Mouse (Mus musculus): Measurements from ENCODE around the gene Cryba2. TPM values are rescaled to one million over a fixed set of nuclear protein-coding genes. Genes with fewer than 3 reads are reported as not detected.
A peak's percentile ranks its signal among the peaks of the same experiment; 100 is the strongest.

Gene Cryba2
- not detected in 2 replicates for polyA plus RNA-seq (2014; fragmentation: Nextera tagmentation; extraction: Ambion mirVana)

DNA sequence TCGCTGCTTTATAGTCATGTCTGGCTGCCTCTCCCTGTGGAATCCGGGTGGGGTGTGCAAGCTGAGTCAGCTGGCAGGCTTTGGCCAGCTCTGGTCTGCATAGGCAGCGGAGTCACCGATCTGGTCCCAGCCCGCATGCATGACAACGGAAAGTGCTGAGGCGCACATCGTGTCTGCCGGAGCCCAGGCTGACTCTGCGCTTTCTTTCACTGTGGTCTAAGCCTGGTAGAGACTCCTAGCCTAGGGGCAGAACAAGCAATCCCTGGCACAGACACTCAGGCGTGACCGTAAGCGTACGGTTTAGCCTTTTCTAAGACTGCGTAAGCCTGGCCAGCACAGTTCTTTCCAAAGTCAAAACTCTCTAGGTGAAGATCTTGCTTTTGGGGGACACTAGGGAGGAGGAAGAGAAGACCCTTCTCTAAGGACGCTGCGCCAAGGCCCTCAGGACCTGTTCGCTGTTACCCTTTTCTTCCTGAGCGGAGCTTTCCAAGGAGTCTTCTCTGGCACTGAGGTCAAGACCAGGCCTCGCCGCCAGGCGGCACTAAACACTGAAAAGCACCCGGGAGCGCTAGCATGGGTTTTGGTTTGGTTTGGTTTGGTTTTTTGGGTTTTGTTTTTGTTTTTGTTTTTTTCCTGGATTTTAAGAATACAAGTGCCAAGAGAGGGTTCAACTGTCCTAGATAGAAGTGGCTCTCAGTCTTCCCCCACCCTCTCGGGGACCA is at the start of gene Cryba2:
Cryba2 (minus strand) TSS at position 10 of the 722 bp plus-strand sequence.
- H3K36me3 ChIP-seq (ENCODE audit: control insufficient read depth, insufficient read depth, low read length) = no peaks in the 10 kb centered on the region
- no peak within 1 kb of the TSS for H3K27ac ChIP-seq (ENCODE audit: low read depth, low read length)
- ATAC-seq (replicated peaks; ENCODE audit: low FRiP score) (no peak), DNase-seq (ENCODE audit: low spot score) (no peak)
- no peaks in the 10 kb centered on the region for H3K9me3 ChIP-seq (ENCODE audit: control insufficient read depth, low read length)
- no peaks in the 10 kb centered on the region for H3K4me1 ChIP-seq (replicated peaks; ENCODE audit: control insufficient read depth, insufficient read depth, low read length)
- peaks cover 84% of the 10 kb centered on the region for H3K27me3 ChIP-seq (replicated peaks; ENCODE audit: control insufficient read depth, insufficient read depth, low read length)
- no peak within 1 kb of the TSS for H3K4me2 ChIP-seq
- no peak within 1 kb of the TSS for H3K9ac ChIP-seq (ENCODE audit: low read depth, low read length)
- 9% methylated on average over 25 of the region's 25 CpGs for WGBS
- no peak within 1 kb of the TSS for H3K4me3 ChIP-seq (ENCODE audit: low read depth, low read length)

DNA sequence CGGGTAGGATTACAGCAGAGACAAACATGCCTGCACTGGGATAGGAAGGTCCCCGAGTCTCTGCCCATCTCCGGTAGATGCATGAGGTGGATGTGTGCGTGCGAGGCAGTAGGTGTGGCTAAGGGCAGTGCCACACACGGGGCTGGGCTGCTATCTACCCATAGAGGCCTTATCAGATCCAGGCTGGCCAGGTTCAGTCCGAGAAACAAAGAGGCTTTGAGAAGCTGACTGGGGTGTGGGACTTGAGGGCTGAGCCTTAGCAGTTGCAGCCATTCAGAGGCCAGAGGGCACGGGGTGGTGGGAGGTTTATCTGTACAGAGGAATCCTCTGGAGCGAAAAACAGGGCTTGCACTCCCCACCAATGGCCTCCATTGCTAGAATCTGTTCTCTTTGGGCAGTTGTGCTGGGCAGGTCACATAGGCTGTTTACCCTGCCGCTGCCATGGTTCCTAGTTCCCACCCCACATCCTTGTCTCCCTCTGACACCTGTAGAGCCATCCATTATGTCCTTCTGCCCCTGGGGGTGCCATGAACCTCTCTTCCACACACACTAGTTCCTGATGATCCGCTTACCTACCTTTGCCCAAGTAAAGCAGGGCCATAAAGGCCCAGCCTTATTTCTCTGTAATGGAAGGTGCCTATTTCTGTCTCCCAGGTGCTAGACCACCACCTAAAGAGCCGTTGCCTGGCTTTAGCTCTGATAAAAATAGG is 48.9 kb upstream of the Cryba2 start:
- Histone ChIP-seq H3K4me1 (replicated peaks; ENCODE audit: control insufficient read depth, insufficient read depth, low read length) (no peaks in the 10 kb centered on the region), H3K27me3 (replicated peaks; ENCODE audit: control insufficient read depth, insufficient read depth, low read length) (peaks cover 20% of the 10 kb centered on the region), H3K9ac (ENCODE audit: low read depth, low read length) (no peak overlapping the region), H3K36me3 (ENCODE audit: control insufficient read depth, insufficient read depth, low read length) (no peaks in the 10 kb centered on the region), H3K4me3 (ENCODE audit: low read depth, low read length) (no peak overlapping the region), H3K4me2 (no peak overlapping the region), H3K27ac (ENCODE audit: low read depth, low read length) (no peak overlapping the region), H3K9me3 (ENCODE audit: control insufficient read depth, low read length) (no peaks in the 10 kb centered on the region)
- no peak for DNase-seq (ENCODE audit: low spot score)
- 50% methylated on average over 12 of the region's 12 CpGs for WGBS
- ATAC-seq (replicated peaks; ENCODE audit: low FRiP score) = no peak

DNA sequence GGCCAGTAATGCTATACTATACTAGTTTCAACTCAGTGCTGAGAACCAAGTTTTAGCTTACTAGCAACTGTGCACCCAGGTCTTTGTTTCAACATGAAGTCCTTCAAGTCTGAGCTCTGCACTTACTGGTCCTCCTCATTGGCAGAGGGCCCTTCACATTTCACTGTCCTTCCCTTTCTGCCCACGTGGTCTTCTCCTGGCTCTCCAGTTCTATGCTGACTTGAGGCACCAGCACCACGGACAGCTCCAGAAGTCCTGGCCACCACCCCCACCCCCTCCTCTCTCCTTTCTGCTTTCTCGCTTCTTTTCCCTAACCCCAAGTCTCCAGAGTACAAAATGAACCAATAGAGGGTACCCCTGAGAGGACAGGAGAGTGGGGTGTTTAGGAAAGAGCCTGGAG is 46.8 kb upstream of the Cryba2 start:
- Histone ChIP-seq H3K36me3 (ENCODE audit: control insufficient read depth, insufficient read depth, low read length) (no peaks in the 10 kb centered on the region), H3K27ac (ENCODE audit: low read depth, low read length) (no peak overlapping the region), H3K4me3 (ENCODE audit: low read depth, low read length) (no peak overlapping the region), H3K4me1 (replicated peaks; ENCODE audit: control insufficient read depth, insufficient read depth, low read length) (no peaks in the 10 kb centered on the region), H3K4me2 (no peak overlapping the region), H3K9me3 (ENCODE audit: control insufficient read depth, low read length) (no peaks in the 10 kb centered on the region), H3K9ac (ENCODE audit: low read depth, low read length) (no peak overlapping the region), H3K27me3 (replicated peaks; ENCODE audit: control insufficient read depth, insufficient read depth, low read length) (peaks cover 20% of the 10 kb centered on the region)
- WGBS = 10% methylated on average over 3 of the region's 3 CpGs
- DNase-seq (ENCODE audit: low spot score) (no peak), ATAC-seq (replicated peaks; ENCODE audit: low FRiP score) (no peak)

DNA sequence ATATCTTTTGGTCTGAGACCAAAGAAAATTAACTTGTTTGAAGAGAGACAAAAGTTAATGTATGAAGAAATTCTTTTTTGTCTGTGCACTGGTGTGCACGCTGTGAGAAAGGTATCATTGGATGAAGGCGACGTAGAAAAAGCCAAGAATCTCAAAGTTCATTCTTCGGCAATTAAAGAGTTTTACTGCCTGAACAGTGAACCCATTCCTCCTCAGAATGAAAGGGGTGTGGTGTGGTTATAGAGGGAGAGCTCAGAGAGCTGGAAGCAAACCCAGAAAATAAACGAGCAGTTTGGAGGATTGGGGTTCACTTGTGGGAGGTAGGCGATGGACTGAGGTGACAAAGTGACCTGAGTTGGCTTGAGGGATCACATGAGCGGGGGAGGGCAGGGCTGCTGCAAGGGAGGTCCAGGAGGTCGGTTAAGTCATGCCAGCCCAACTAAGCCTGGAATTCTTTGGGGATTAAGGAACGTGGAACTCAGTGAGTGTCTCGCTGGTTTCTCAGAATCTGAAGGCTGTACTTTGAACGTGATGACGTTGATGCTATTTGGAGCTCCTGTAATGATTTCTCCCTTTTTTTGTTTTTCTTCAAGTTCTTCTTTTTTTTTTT is 43.4 kb upstream of the Cryba2 start:
- no peaks in the 10 kb centered on the region for H3K9me3 ChIP-seq (ENCODE audit: control insufficient read depth, low read length)

DNA sequence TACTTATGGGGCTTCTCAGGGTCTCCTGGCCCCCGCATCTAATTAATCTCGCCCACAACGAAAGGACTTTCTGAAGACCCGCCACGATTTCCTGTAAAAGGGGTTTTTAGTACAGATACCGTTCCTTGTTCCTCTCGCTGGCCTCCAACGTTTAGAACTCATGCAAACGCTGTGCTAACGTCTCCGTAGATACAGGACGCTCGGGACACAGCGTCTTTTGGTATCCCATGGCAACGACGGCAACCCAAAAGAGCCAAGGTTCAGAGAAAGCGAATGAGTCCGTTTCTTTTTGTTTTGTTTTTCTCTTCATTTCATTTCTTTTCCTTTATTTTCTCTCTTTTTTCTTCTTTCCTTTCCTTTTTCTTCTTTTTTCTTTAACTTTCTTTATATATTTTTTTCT is 42.5 kb upstream of the Cryba2 start, which contains the start of gene Cfap65:
Cfap65 (minus strand) TSS at position 198 of the 400 bp plus-strand sequence.
- H3K4me3 ChIP-seq (ENCODE audit: low read depth, low read length) = no peak within 1 kb of the TSS
- H3K9me3 ChIP-seq (ENCODE audit: control insufficient read depth, low read length) = no peaks in the 10 kb centered on the region
- DNase-seq (ENCODE audit: low spot score) = no peak
- ATAC-seq (replicated peaks; ENCODE audit: low FRiP score) = no peak
- no peak within 1 kb of the TSS for H3K9ac ChIP-seq (ENCODE audit: low read depth, low read length)
- H3K36me3 ChIP-seq (ENCODE audit: control insufficient read depth, insufficient read depth, low read length) = no peaks in the 10 kb centered on the region
- H3K4me2 ChIP-seq = peak within 1 kb of the TSS; percentile 21; the same call in 1 of the 2 replicates
- WGBS = 3% methylated on average over 18 of the region's 18 CpGs
- H3K27me3 ChIP-seq (replicated peaks; ENCODE audit: control insufficient read depth, insufficient read depth, low read length) = peaks cover 22% of the 10 kb centered on the region
- no peaks in the 10 kb centered on the region for H3K4me1 ChIP-seq (replicated peaks; ENCODE audit: control insufficient read depth, insufficient read depth, low read length)
- no peak within 1 kb of the TSS for H3K27ac ChIP-seq (ENCODE audit: low read depth, low read length)

More for the DNA sequence above, 43.4 kb upstream of the Cryba2 start:
- H3K4me1 ChIP-seq (replicated peaks; ENCODE audit: control insufficient read depth, insufficient read depth, low read length) = no peaks in the 10 kb centered on the region
- H3K4me2 ChIP-seq = no peak overlapping the region
- 41% methylated on average over 12 of the region's 12 CpGs for WGBS
- DNase-seq (ENCODE audit: low spot score) (no peak), ATAC-seq (replicated peaks; ENCODE audit: low FRiP score) (no peak)
- H3K9ac ChIP-seq (ENCODE audit: low read depth, low read length) = no peak overlapping the region
- no peaks in the 10 kb centered on the region for H3K36me3 ChIP-seq (ENCODE audit: control insufficient read depth, insufficient read depth, low read length)
- H3K27me3 ChIP-seq (replicated peaks; ENCODE audit: control insufficient read depth, insufficient read depth, low read length) = peaks cover 22% of the 10 kb centered on the region
- H3K27ac ChIP-seq (ENCODE audit: low read depth, low read length) = no peak overlapping the region
- no peak overlapping the region for H3K4me3 ChIP-seq (ENCODE audit: low read depth, low read length)

DNA sequence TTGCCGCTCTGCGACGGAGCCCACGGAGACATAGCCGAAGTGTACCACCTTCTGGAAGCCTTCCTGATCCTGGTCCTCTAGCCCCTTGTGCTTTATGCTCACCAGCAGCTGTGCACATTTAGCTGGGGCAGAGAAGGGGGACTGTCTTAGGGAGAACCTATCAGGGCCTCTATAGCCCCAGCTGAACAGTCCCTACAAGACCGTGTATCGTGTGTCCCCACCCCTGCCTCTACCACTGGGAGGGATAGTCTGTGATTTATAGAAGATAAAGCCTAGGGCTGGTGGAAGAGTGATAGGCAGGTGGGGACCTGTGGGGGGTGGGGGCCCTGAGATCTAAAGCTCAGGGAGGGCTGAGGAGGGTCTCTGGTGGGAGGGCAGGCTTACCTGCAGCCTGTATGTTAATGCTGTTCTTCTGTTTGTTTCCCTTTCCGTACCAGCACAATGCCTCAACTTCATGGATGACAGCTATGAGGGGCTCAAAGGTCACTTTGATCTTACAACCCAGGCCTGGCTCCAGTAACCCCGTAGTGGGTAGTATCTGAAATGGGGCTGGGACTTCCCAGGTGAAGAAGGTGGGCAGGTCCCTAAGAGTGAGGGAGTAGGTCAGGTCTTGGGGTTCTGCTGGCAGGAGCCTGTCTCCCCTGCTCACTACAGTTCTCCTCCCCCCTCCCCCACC is 34.8 kb upstream of the Cryba2 start:
- Histone ChIP-seq H3K9ac (ENCODE audit: low read depth, low read length) (no peak overlapping the region), H3K4me2 (no peak overlapping the region), H3K4me3 (ENCODE audit: low read depth, low read length) (no peak overlapping the region), H3K27me3 (replicated peaks; ENCODE audit: control insufficient read depth, insufficient read depth, low read length) (peaks cover 24% of the 10 kb centered on the region; the same call in 1 of the 2 replicates), H3K36me3 (ENCODE audit: control insufficient read depth, insufficient read depth, low read length) (no peaks in the 10 kb centered on the region), H3K27ac (ENCODE audit: low read depth, low read length) (no peak overlapping the region), H3K9me3 (ENCODE audit: control insufficient read depth, low read length) (no peaks in the 10 kb centered on the region), H3K4me1 (replicated peaks; ENCODE audit: control insufficient read depth, insufficient read depth, low read length) (no peaks in the 10 kb centered on the region)
- WGBS = 73% methylated on average over 9 of the region's 9 CpGs
- no peak for DNase-seq (ENCODE audit: low spot score)
- ATAC-seq (replicated peaks; ENCODE audit: low FRiP score) = no peak

DNA sequence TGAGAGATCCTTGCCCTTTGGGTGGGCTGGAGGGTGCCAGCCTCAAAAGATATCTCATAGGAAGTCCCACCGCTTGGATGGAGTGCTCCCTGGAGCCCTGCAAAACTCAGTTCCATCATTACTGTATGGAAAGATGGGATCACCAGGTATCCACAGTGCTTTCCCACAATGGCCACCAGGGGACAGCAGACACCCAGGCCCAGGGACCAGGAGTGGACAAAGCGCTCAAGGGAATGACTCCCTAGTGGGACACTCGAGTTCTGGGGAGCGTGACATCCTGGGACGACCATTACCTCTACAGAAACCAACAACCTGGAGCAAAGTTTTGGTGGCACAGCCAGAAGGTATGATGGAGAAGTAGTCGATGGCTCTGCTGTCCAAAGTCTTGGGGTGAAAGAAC is 33.8 kb upstream of the Cryba2 start:
- no peaks in the 10 kb centered on the region for H3K4me1 ChIP-seq (replicated peaks; ENCODE audit: control insufficient read depth, insufficient read depth, low read length)
- peaks cover 24% of the 10 kb centered on the region; the same call in 1 of the 2 replicates for H3K27me3 ChIP-seq (replicated peaks; ENCODE audit: control insufficient read depth, insufficient read depth, low read length)
- no peak overlapping the region for H3K27ac ChIP-seq (ENCODE audit: low read depth, low read length)
- H3K9me3 ChIP-seq (ENCODE audit: control insufficient read depth, low read length) = no peaks in the 10 kb centered on the region
- no peaks in the 10 kb centered on the region for H3K36me3 ChIP-seq (ENCODE audit: control insufficient read depth, insufficient read depth, low read length)
- DNase-seq (ENCODE audit: low spot score) (no peak), ATAC-seq (replicated peaks; ENCODE audit: low FRiP score) (no peak)
- H3K4me3 ChIP-seq (ENCODE audit: low read depth, low read length) = no peak overlapping the region
- 38% methylated on average over 6 of the region's 6 CpGs for WGBS
- no peak overlapping the region for H3K9ac ChIP-seq (ENCODE audit: low read depth, low read length)
- no peak overlapping the region for H3K4me2 ChIP-seq

DNA sequence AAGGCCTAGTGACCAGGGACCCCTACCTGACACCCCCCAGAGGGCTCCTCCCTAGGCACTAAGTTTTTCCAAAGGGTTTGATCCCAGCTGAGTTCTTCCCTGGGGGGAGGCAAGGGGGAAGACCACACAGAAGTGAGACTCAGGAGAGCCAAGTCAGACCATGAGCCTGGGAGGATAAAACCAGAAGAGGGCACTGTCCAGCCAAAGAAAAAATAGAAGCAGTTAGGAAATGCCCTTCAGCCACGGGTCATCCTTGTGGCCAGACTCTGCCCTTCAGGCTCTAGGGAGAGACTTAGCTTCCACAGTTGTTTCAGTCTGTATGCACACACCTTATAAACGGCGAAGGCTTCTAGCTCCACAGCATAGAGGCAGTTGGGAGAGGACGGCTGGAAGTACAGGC is 31.5 kb upstream of the Cryba2 start:
- no peaks in the 10 kb centered on the region for H3K36me3 ChIP-seq (ENCODE audit: control insufficient read depth, insufficient read depth, low read length)
- H3K27me3 ChIP-seq (replicated peaks; ENCODE audit: control insufficient read depth, insufficient read depth, low read length) = peaks cover 21% of the 10 kb centered on the region; the same call in 1 of the 2 replicates
- no peaks in the 10 kb centered on the region for H3K9me3 ChIP-seq (ENCODE audit: control insufficient read depth, low read length)
- no peak for DNase-seq (ENCODE audit: low spot score)
- H3K4me1 ChIP-seq (replicated peaks; ENCODE audit: control insufficient read depth, insufficient read depth, low read length) = no peaks in the 10 kb centered on the region
- 56% methylated on average over 4 of the region's 4 CpGs for WGBS
- no peak for ATAC-seq (replicated peaks; ENCODE audit: low FRiP score)
- H3K9ac ChIP-seq (ENCODE audit: low read depth, low read length) = no peak overlapping the region
- no peak overlapping the region for H3K27ac ChIP-seq (ENCODE audit: low read depth, low read length)
- H3K4me2 ChIP-seq = no peak overlapping the region
- no peak overlapping the region for H3K4me3 ChIP-seq (ENCODE audit: low read depth, low read length)
